Mouse (Mus musculus): ENCODE measurements around the gene Megf9. TPM values are rescaled to one million over a fixed set of nuclear protein-coding genes. Genes with fewer than 3 reads are reported as not detected.

Megf9 gene
- total and polyA plus RNA-seq, 3 experiments = not detected

GRCm38 (mm10) chr4:70489792-70490191 is 45.0 kb downstream of the Megf9 start:
- Histone ChIP-seq H3K27me3 (replicated peaks) (no peaks in the 10 kb centered on the region), H3K4me3 (replicated peaks in 1 of 3; ENCODE audit: low read depth in 2 of 3, low read length in 2 of 3, poor library complexity in 1 of 3) (no peak overlapping the region), H3K4me2 (ENCODE audit: insufficient read depth, low read depth, poor library complexity, severe bottlenecking) (no peak overlapping the region), H3K9me3 (replicated peaks; ENCODE audit: low read length) (no peaks in the 10 kb centered on the region), H3K36me3 (replicated peaks in 1 of 2; ENCODE audit: control insufficient read depth in 1 of 2, insufficient read depth in 1 of 2, low read length in 1 of 2) (no peaks in the 10 kb centered on the region), H3K9ac (ENCODE audit: insufficient read depth, low read depth) (no peak overlapping the region), H3K27ac (ENCODE audit: insufficient read depth, low read depth) (no peak overlapping the region), H3K79me2 (replicated peaks; ENCODE audit: control insufficient read depth, extremely low read depth, insufficient read depth, poor library complexity, severe bottlenecking) (no peaks in the 10 kb centered on the region), H3K4me1 (ENCODE audit: control insufficient read depth in 1 of 2, insufficient read depth in 2 of 2) (no peaks in the 10 kb centered on the region)
- in situ Hi-C loops (cut with MboI; ENCODE audit: low pct_ligation_motif_present, low pct_unique_long_range_greater_than_20kb, low sequenced_read_pairs) (no loop called here), dilution Hi-C loops (cut with MboI; ENCODE audit: extremely low pct_ligation_motif_present, extremely low pct_unique_long_range_greater_than_20kb, low sequenced_read_pairs) (no loop called here)
- DNase-seq (ENCODE audit: extremely low read depth) = no peak
- TF ChIP-seq CHD2 (IDR thresholded peaks at IDR 0.05; ENCODE audit: low read length) (no peak), RCOR1 (conservative IDR thresholded peaks at IDR 0.05; ENCODE audit: low read depth, low read length) (no peak), E2F4 (IDR thresholded peaks at IDR 0.05; ENCODE audit: insufficient replicate concordance, low read depth, low read length) (no peak), ZNF384 (IDR thresholded peaks at IDR 0.05; ENCODE audit: low read depth, low read length) (no peak), USF1 (IDR thresholded peaks at IDR 0.05; ENCODE audit: low read depth, low read length) (no peak), IRF4 (IDR thresholded peaks at IDR 0.05; ENCODE audit: low read depth, low read length) (no peak), UBTF (IDR thresholded peaks at IDR 0.05; ENCODE audit: low read depth, low read length) (no peak), NELFE (IDR thresholded peaks at IDR 0.05; ENCODE audit: low read depth, low read length) (no peak), ZC3H11A (IDR thresholded peaks at IDR 0.05; ENCODE audit: low read depth, low read length) (no peak), ELF1 (IDR thresholded peaks at IDR 0.05; ENCODE audit: low read depth, low read length) (no peak), MEF2A (IDR thresholded peaks at IDR 0.05; ENCODE audit: borderline replicate concordance, low read depth, low read length) (no peak), RAD21 (IDR thresholded peaks at IDR 0.05; ENCODE audit: low read depth, low read length) (no peak), JUND (conservative IDR thresholded peaks at IDR 0.05; ENCODE audit: low read depth, low read length) (no peak), ZMIZ1 (IDR thresholded peaks at IDR 0.05; ENCODE audit: low read depth, low read length) (no peak), BHLHE40 (IDR thresholded peaks at IDR 0.05; ENCODE audit: low read depth, low read length) (no peak), GABPA (IDR thresholded peaks at IDR 0.05; ENCODE audit: insufficient replicate concordance, low read depth, low read length) (no peak), MXI1 (IDR thresholded peaks at IDR 0.05; ENCODE audit: low read depth, low read length) (no peak), KAT2A (IDR thresholded peaks at IDR 0.05; ENCODE audit: insufficient replicate concordance, low read length) (no peak), SIN3A (IDR thresholded peaks at IDR 0.05; ENCODE audit: low read length) (no peak), JUN (IDR thresholded peaks at IDR 0.05; ENCODE audit: insufficient read depth, low read depth, low read length) (no peak)

GRCm38 (mm10) chr4:70488415-70488814 is 46.4 kb downstream of the Megf9 start:
- Histone ChIP-seq H3K27ac (ENCODE audit: insufficient read depth, low read depth) (no peak overlapping the region), H3K9ac (ENCODE audit: insufficient read depth, low read depth) (no peak overlapping the region), H3K36me3 (replicated peaks in 1 of 2; ENCODE audit: control insufficient read depth in 1 of 2, insufficient read depth in 1 of 2, low read length in 1 of 2) (no peaks in the 10 kb centered on the region), H3K4me2 (ENCODE audit: insufficient read depth, low read depth, poor library complexity, severe bottlenecking) (no peak overlapping the region), H3K4me3 (replicated peaks in 1 of 3; ENCODE audit: low read depth in 2 of 3, low read length in 2 of 3, poor library complexity in 1 of 3) (no peak overlapping the region), H3K27me3 (replicated peaks) (no peaks in the 10 kb centered on the region), H3K4me1 (ENCODE audit: control insufficient read depth in 1 of 2, insufficient read depth in 2 of 2) (no peaks in the 10 kb centered on the region), H3K9me3 (replicated peaks; ENCODE audit: low read length) (no peaks in the 10 kb centered on the region), H3K79me2 (replicated peaks; ENCODE audit: control insufficient read depth, extremely low read depth, insufficient read depth, poor library complexity, severe bottlenecking) (no peaks in the 10 kb centered on the region)
- no peak for DNase-seq (ENCODE audit: extremely low read depth)
- in situ Hi-C loops (cut with MboI; ENCODE audit: low pct_ligation_motif_present, low pct_unique_long_range_greater_than_20kb, low sequenced_read_pairs) (no loop called here), dilution Hi-C loops (cut with MboI; ENCODE audit: extremely low pct_ligation_motif_present, extremely low pct_unique_long_range_greater_than_20kb, low sequenced_read_pairs) (no loop called here)
- TF ChIP-seq NRF1 (IDR thresholded peaks at IDR 0.05; ENCODE audit: low read depth, low read length) (no peak), POLR2A (IDR thresholded peaks at IDR 0.05; ENCODE audit: low read depth, low read length) (no peak), JUN (IDR thresholded peaks at IDR 0.05; ENCODE audit: insufficient read depth, low read depth, low read length) (no peak), MEF2A (IDR thresholded peaks at IDR 0.05; ENCODE audit: borderline replicate concordance, low read depth, low read length) (no peak), JUND (conservative IDR thresholded peaks at IDR 0.05; ENCODE audit: low read depth, low read length) (no peak), UBTF (IDR thresholded peaks at IDR 0.05; ENCODE audit: low read depth, low read length) (no peak), PAX5 (IDR thresholded peaks at IDR 0.05; ENCODE audit: low read length) (no peak), TCF12 (IDR thresholded peaks at IDR 0.05; ENCODE audit: low read depth, low read length) (no peak)

All from CH12.LX (cell line).